Mouse (Mus musculus) ES-E14 (cell line): Measurements from ENCODE around the gene Vps26c. TPM values are rescaled to one million over a fixed set of nuclear protein-coding genes. Genes with fewer than 3 reads are reported as not detected.

ENCODE experiments used
- DNase-seq: peaks from one replicate; pipeline ENCODE4 v3.0.0-alpha.2; 2013; ENCODE audit warnings: low read depth, low spot score
- H3K27ac ChIP-seq: 2 replicates; pipeline ENCODE4 v1.5.1; 2012; ENCODE audit warnings: low read depth, mild to moderate bottlenecking, low read length, moderate library complexity, mixed read lengths; ENCODE audit not compliant: poor library complexity, insufficient read depth, severe bottlenecking
- H3K36me3 ChIP-seq: 2 replicates; pipeline ENCODE4 v1.6.1; 2012; ENCODE audit warnings: mild to moderate bottlenecking, low read length, moderate library complexity, mixed read lengths; ENCODE audit not compliant: control insufficient read depth, poor library complexity, insufficient read depth, severe bottlenecking
- H3K4me1 ChIP-seq, 2 experiments: fragments of 150-350 bp in 1 of 2; sonication (generic) in 1 of 2; 2 replicates each; pipeline ENCODE4 v1.6.1; 2012; ENCODE audit warnings: low read length in 2 of 2, mild to moderate bottlenecking in 1 of 2, mixed read lengths in 1 of 2; ENCODE audit not compliant: control insufficient read depth in 2 of 2, insufficient read depth in 2 of 2, poor library complexity in 1 of 2
- H3K4me3 ChIP-seq, 2 experiments: fragments of 150-350 bp in 1 of 2; sonication (generic) in 1 of 2; 2 replicates each; pipeline ENCODE4 v1.5.1; 2012; ENCODE audit warnings: low read length in 2 of 2, low read depth in 1 of 2, mild to moderate bottlenecking in 1 of 2, mixed read lengths in 1 of 2; ENCODE audit not compliant: insufficient read depth in 1 of 2, poor library complexity in 1 of 2, severe bottlenecking in 1 of 2
- H3K9ac ChIP-seq: 2 replicates; pipeline ENCODE4 v1.6.1; 2012; ENCODE audit warnings: low read depth, mild to moderate bottlenecking, low read length, mixed read lengths; ENCODE audit not compliant: poor library complexity, insufficient read depth, severe bottlenecking
- H3K9me3 ChIP-seq: fragments of 150-350 bp; sonication (generic); 2 replicates; pipeline ENCODE4 v1.6.1; 2012; ENCODE audit warnings: low read depth, mild to moderate bottlenecking, low read length; ENCODE audit not compliant: control insufficient read depth, insufficient read depth
- CHD2 ChIP-seq: IDR thresholded peaks from 2 replicates; pipeline ENCODE4 v1.6.1; 2014; ENCODE audit warnings: mild to moderate bottlenecking, low read depth, low read length, inconsistent platforms
- HCFC1 ChIP-seq: IDR thresholded peaks from 2 replicates; pipeline ENCODE4 v1.6.1; 2012; ENCODE audit warnings: low read length, inconsistent platforms, borderline replicate concordance; ENCODE audit not compliant: insufficient read depth
- MAFK ChIP-seq: IDR thresholded peaks from 2 replicates; pipeline ENCODE4 v1.6.1; 2014; ENCODE audit warnings: mild to moderate bottlenecking, low read depth, low read length, inconsistent platforms; ENCODE audit not compliant: insufficient read depth
- ZC3H11A ChIP-seq: IDR thresholded peaks from 2 replicates; pipeline ENCODE4 v1.6.1; 2012; ENCODE audit warnings: low read depth, mild to moderate bottlenecking, inconsistent platforms, low read length, borderline replicate concordance
- ZNF384 ChIP-seq: IDR thresholded peaks from 2 replicates; pipeline ENCODE4 v1.6.1; 2012; ENCODE audit warnings: low read depth, low read length, inconsistent platforms
- in situ Hi-C, 2 experiments: fragments of 600-800 bp; cut with MboI; formaldehyde crosslinking; loops; one replicate each; pipeline ENCODE4 v1.15.1; 2025; ENCODE audit warnings: low sequenced_read_pairs in 2 of 2, inconsistent platforms in 1 of 2; ENCODE audit not compliant: unreplicated experiment in 2 of 2
- total RNA-seq: library from RNA; depleted of rRNA; stranded (reverse); fragments of 300-350 nt; gene quantifications from 2 replicates; pipeline ENCODE4 v1.2.3, GENCODE M21; 2012

Gene Vps26c
- total RNA-seq, 1 experiment = 28.7 TPM

GRCm38 (mm10) chr16:94568335-94569228 lies 42.0 kb upstream of the Vps26c start:
- H3K9ac ChIP-seq = peak overlapping the region; percentile 97
- in situ Hi-C loops = no loop called here
- H3K9me3 ChIP-seq = no peaks in the 10 kb centered on the region
- H3K36me3 ChIP-seq = no peaks in the 10 kb centered on the region
- H3K27ac ChIP-seq = peak overlapping the region; percentile 96
- no peak for DNase-seq
- TF ChIP-seq HCFC1 (peak; percentile 25; the same call in 1 of the 2 replicates), MAFK (no peak)
- H3K4me1 ChIP-seq = peaks cover 3 to 4% of the 10 kb centered on the region in 2 experiments; a peak in 2 of 4 replicates
- peak overlapping the region; percentile 87 to 94 for H3K4me3 ChIP-seq

- Histone ChIP-seq H3K4me3 (no peak overlapping the region), H3K36me3 (no peaks in the 10 kb centered on the region), H3K27ac (no peak overlapping the region), H3K9ac (peak overlapping the region; percentile 22; the same call in 1 of the 2 replicates), H3K9me3 (no peaks in the 10 kb centered on the region), H3K4me1 (0 out of 4 replicates have a peak, but pooled peaks cover 0 to 4% of the 10 kb centered on the region in 2 experiments)
- TF ChIP-seq ZC3H11A (no peak), MAFK (no peak)
- in situ Hi-C loops = no loop called here
- DNase-seq = no peak
Measured at GRCm38 (mm10) chr16:94567751-94568150, 41.1 kb upstream of the Vps26c start.

- H3K27ac ChIP-seq = no peak overlapping the region
- in situ Hi-C loops = no loop called here
- DNase-seq = no peak
- TF ChIP-seq HCFC1 (no peak), ZC3H11A (no peak), CHD2 (no peak), ZNF384 (no peak), MAFK (no peak)
- H3K4me1 ChIP-seq = 0 out of 4 replicates have a peak, but pooled peaks cover 0 to 4% of the 10 kb centered on the region in 2 experiments
- no peaks in the 10 kb centered on the region for H3K36me3 ChIP-seq
- H3K9me3 ChIP-seq = no peaks in the 10 kb centered on the region
- H3K9ac ChIP-seq = no peak overlapping the region
- H3K4me3 ChIP-seq = no peak overlapping the region
Measured at GRCm38 (mm10) chr16:94566834-94567585, 40.4 kb upstream of the Vps26c start.

- H3K27ac ChIP-seq = no peak overlapping the region
- TF ChIP-seq HCFC1 (no peak), MAFK (no peak), CHD2 (no peak), ZNF384 (no peak), ZC3H11A (no peak)
- no peak overlapping the region for H3K4me3 ChIP-seq
- no peak overlapping the region for H3K9ac ChIP-seq
- in situ Hi-C loops = no loop called here
- DNase-seq = no peak
- H3K4me1 ChIP-seq = 0 out of 4 replicates have a peak, but pooled peaks cover 0 to 4% of the 10 kb centered on the region in 2 experiments
- H3K36me3 ChIP-seq = no peaks in the 10 kb centered on the region
- no peaks in the 10 kb centered on the region for H3K9me3 ChIP-seq
Measured at GRCm38 (mm10) chr16:94566124-94566523, 39.5 kb upstream of the Vps26c start.
